ENCODE assay signal across 8 mouse cellular contexts in the genomic region with DNA sequence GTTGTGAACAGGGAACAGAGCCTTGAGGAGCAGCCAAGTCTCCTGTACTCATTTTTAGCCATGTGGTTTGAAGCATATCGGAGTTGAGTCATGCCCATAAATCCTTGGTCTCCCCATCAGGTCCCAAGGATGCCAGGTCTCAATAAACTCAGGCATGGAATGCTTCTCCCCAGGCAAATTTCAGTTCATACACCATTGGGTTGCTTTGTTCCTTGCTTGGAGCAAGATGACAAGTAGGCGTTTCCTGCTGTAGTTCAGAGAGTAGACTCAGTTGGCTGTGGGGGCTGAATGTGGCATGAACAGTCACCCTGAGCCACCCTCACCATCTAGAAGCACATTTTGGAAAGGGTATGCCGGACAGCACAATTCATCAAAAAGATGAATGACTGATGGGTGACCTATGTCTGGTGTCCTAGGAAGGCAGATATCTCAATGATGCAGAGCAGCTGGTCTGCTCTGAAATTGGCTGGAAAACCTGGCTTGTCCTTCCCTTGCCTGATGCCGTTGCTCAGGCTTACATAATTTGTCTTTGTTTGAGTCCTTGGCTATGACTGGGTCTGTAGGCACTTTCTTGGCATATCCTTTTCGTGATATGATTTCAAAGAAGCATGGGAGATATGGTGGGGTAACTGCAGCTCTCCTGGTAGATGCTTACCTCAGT.
DNase-seq lines count a peak whose midpoint lies in the region; ATAC-seq and TF ChIP-seq lines count a peak whose summit lies in the region.

No protein-coding gene starts in this region.

- no peaks in the 10 kb centered on the region for H3K9me3 ChIP-seq in forebrain, embryonic 16.5 days (ENCODE audit: control insufficient read depth, low read length)
- H3K9me3 ChIP-seq in forebrain, embryonic 10.5 days: no peaks in the 10 kb centered on the region
- H3K9me3 ChIP-seq in midbrain, postnatal 0 days (ENCODE audit: low read length): no peaks in the 10 kb centered on the region
- H3K9me3 ChIP-seq in midbrain, embryonic 13.5 days: no peaks in the 10 kb centered on the region
- H3K9me3 ChIP-seq in midbrain, embryonic 16.5 days (replicated peaks; ENCODE audit: control insufficient read depth, low read length, poor library complexity, severe bottlenecking): no peaks in the 10 kb centered on the region

- H3K27ac ChIP-seq in forebrain, embryonic 16.5 days (ENCODE audit: low read length): no peak overlapping the region
- H3K27ac ChIP-seq in forebrain, embryonic 10.5 days: no peak overlapping the region
- H3K27ac ChIP-seq in midbrain, postnatal 0 days (ENCODE audit: low read depth, low read length): no peak overlapping the region
- H3K27ac ChIP-seq in midbrain, embryonic 13.5 days: no peak overlapping the region
- H3K27ac ChIP-seq in midbrain, embryonic 16.5 days (ENCODE audit: low read length): no peak overlapping the region

- peaks cover 21% of the 10 kb centered on the region for H3K4me1 ChIP-seq in forebrain, embryonic 16.5 days (replicated peaks; ENCODE audit: control insufficient read depth, insufficient read depth, low read length)
- H3K4me1 ChIP-seq in forebrain, embryonic 10.5 days: peaks cover 32% of the 10 kb centered on the region
- H3K4me1 ChIP-seq in midbrain, postnatal 0 days (ENCODE audit: insufficient read depth, low read length): no peaks in the 10 kb centered on the region
- H3K4me1 ChIP-seq in midbrain, embryonic 13.5 days (replicated peaks): peaks cover 21% of the 10 kb centered on the region
- peaks cover 9% of the 10 kb centered on the region for H3K4me1 ChIP-seq in midbrain, embryonic 16.5 days (ENCODE audit: control insufficient read depth, insufficient read depth, low read length)

- ATAC-seq in forebrain, embryonic 16.5 days: peak; percentile 29; the same call in 1 of the 2 replicates
- ATAC-seq in midbrain, postnatal 0 days (ENCODE audit: low FRiP score): no peak
- ATAC-seq in midbrain, embryonic 13.5 days: no peak
- no peak for ATAC-seq in midbrain, embryonic 16.5 days

- H3K27me3 ChIP-seq in forebrain, embryonic 16.5 days (replicated peaks; ENCODE audit: control insufficient read depth, insufficient read depth, low read length): peaks cover 10% of the 10 kb centered on the region; the same call in 1 of the 2 replicates
- H3K27me3 ChIP-seq in forebrain, embryonic 10.5 days (ENCODE audit: poor library complexity, severe bottlenecking): peaks cover 92% of the 10 kb centered on the region
- H3K27me3 ChIP-seq in midbrain, postnatal 0 days (ENCODE audit: insufficient read depth, low read length): no peaks in the 10 kb centered on the region
- peaks cover 59% of the 10 kb centered on the region for H3K27me3 ChIP-seq in midbrain, embryonic 13.5 days
- 0 out of 2 replicates have a peak, but pooled peaks cover 1% of the 10 kb centered on the region for H3K27me3 ChIP-seq in midbrain, embryonic 16.5 days (ENCODE audit: control insufficient read depth, insufficient read depth, low read depth, low read length)

- no peak for TF ChIP-seq CTCF in midbrain, postnatal 0 days (IDR thresholded peaks at IDR 0.05)

- no peaks in the 10 kb centered on the region for H3K36me3 ChIP-seq in forebrain, embryonic 16.5 days (ENCODE audit: control insufficient read depth, insufficient read depth)
- no peaks in the 10 kb centered on the region for H3K36me3 ChIP-seq in forebrain, embryonic 10.5 days (replicated peaks)
- H3K36me3 ChIP-seq in midbrain, postnatal 0 days (ENCODE audit: insufficient read depth, low read length): no peaks in the 10 kb centered on the region
- no peaks in the 10 kb centered on the region for H3K36me3 ChIP-seq in midbrain, embryonic 13.5 days
- no peaks in the 10 kb centered on the region for H3K36me3 ChIP-seq in midbrain, embryonic 16.5 days (ENCODE audit: control insufficient read depth, insufficient read depth, low read length)

- 71% methylated on average over 5 of the region's 5 CpGs for WGBS in forebrain, embryonic 16.5 days
- WGBS in forebrain, embryonic 10.5 days: 92% methylated on average over 5 of the region's 5 CpGs
- WGBS in midbrain, postnatal 0 days: 85% methylated on average over 5 of the region's 5 CpGs
- whole genome bisulfite sequencing in midbrain, embryonic 13.5 days: 95% methylated on average over 5 of the region's 5 CpGs
- 86% methylated on average over 5 of the region's 5 CpGs for WGBS in midbrain, embryonic 16.5 days

- DNase-seq in forebrain, embryonic 10.5 days (ENCODE audit: extremely low spot score, low spot score): no peak
- DNase-seq in midbrain, postnatal 0 days (ENCODE audit: low spot score): peak; percentile 56
- DNase-seq in layer of hippocampus, postnatal 14 days (ENCODE audit: low spot score in 2 of 2): peak; percentile 29 to 38
- peak; percentile 54 for DNase-seq in lung, postnatal 36 days
- no peak for DNase-seq in thymus, postnatal 25 days

- H3K4me3 ChIP-seq in forebrain, embryonic 16.5 days (replicated peaks; ENCODE audit: low read length): no peak overlapping the region
- H3K4me3 ChIP-seq in forebrain, embryonic 10.5 days: no peak overlapping the region
- H3K4me3 ChIP-seq in midbrain, postnatal 0 days (ENCODE audit: low read depth, low read length): no peak overlapping the region
- no peak overlapping the region for H3K4me3 ChIP-seq in midbrain, embryonic 13.5 days (replicated peaks)
- no peak overlapping the region for H3K4me3 ChIP-seq in midbrain, embryonic 16.5 days (ENCODE audit: low read depth, low read length)

- H3K9ac ChIP-seq in forebrain, embryonic 16.5 days (replicated peaks; ENCODE audit: low read depth, low read length): no peak overlapping the region
- no peak overlapping the region for H3K9ac ChIP-seq in midbrain, postnatal 0 days (replicated peaks; ENCODE audit: low read length, poor library complexity, severe bottlenecking)
- H3K9ac ChIP-seq in midbrain, embryonic 13.5 days (replicated peaks): no peak overlapping the region
- H3K9ac ChIP-seq in midbrain, embryonic 16.5 days (ENCODE audit: low read depth, low read length): no peak overlapping the region

- no peak overlapping the region for H3K4me2 ChIP-seq in forebrain, embryonic 16.5 days (ENCODE audit: low read length)
- no peak overlapping the region for H3K4me2 ChIP-seq in midbrain, postnatal 0 days (ENCODE audit: low read depth, low read length, poor library complexity, severe bottlenecking)
- no peak overlapping the region for H3K4me2 ChIP-seq in midbrain, embryonic 13.5 days (replicated peaks)
- H3K4me2 ChIP-seq in midbrain, embryonic 16.5 days (ENCODE audit: low read length): no peak overlapping the region

Comparison
In these comparisons a context has a peak if more than half of its experiments do, and no peak if none do; other contexts are left out.
1. DNase-seq: peak in midbrain, postnatal 0 days (single experiment), layer of hippocampus, postnatal 14 days (2 of 2) and lung, postnatal 36 days (single experiment); none in forebrain, embryonic 10.5 days (single experiment) and thymus, postnatal 25 days (single experiment).